Mouse (Mus musculus) myocyte (in vitro differentiated cells): Measurements from ENCODE around the gene Itgb5.

ENCODE experiments used
- E2F4 ChIP-seq: IDR thresholded peaks from one replicate; pipeline ENCODE4 v1.6.1; 2011; ENCODE audit warnings: mild to moderate bottlenecking, control low read depth, moderate library complexity; ENCODE audit not compliant: insufficient read depth
- MAX ChIP-seq: IDR thresholded peaks from one replicate; pipeline ENCODE4 v1.6.1; 2011; ENCODE audit warnings: low read depth, mild to moderate bottlenecking, control low read depth
- MYOD1 ChIP-seq, 3 experiments: IDR thresholded peaks; one replicate each; pipeline ENCODE4 v1.6.1; 2011; ENCODE audit warnings: control low read depth in 2 of 3, low read depth in 2 of 3, mild to moderate bottlenecking in 2 of 3, moderate library complexity in 1 of 3; ENCODE audit not compliant: insufficient read length in 2 of 3, control insufficient read depth in 1 of 3
- MYOG ChIP-seq, 3 experiments: IDR thresholded peaks; one replicate each; pipeline ENCODE4 v1.6.1; 2011; ENCODE audit warnings: control low read depth in 2 of 3, low read depth in 2 of 3, mild to moderate bottlenecking in 2 of 3; ENCODE audit not compliant: insufficient read length in 2 of 3, control insufficient read depth in 1 of 3, insufficient read depth in 1 of 3
- POLR2A ChIP-seq: IDR thresholded peaks from one replicate; pipeline ENCODE4 v1.6.1; 2011; ENCODE audit warnings: low read depth, mild to moderate bottlenecking, control low read depth, moderate library complexity; ENCODE audit not compliant: insufficient read length
- POLR2AphosphoS2 ChIP-seq: IDR thresholded peaks from one replicate; pipeline ENCODE4 v1.6.1; 2011; ENCODE audit warnings: low read depth, control low read depth; ENCODE audit not compliant: insufficient read length
- TCF12 ChIP-seq: IDR thresholded peaks from one replicate; pipeline ENCODE4 v1.6.1; 2011; ENCODE audit warnings: mild to moderate bottlenecking, control low read depth; ENCODE audit not compliant: poor library complexity, insufficient read depth, severe bottlenecking
- TCF3 ChIP-seq: IDR thresholded peaks from one replicate; pipeline ENCODE4 v1.6.1; 2011; ENCODE audit warnings: low read depth, control low read depth; ENCODE audit not compliant: insufficient read length
- USF1 ChIP-seq: IDR thresholded peaks from one replicate; pipeline ENCODE4 v1.6.1; 2011; ENCODE audit warnings: low read depth, mild to moderate bottlenecking, control low read depth, moderate library complexity

- TF ChIP-seq POLR2A (no peak), USF1 (no peak), MYOD1 (IDR thresholded peaks at IDR 0.05; ENCODE audit: control insufficient read depth in 1 of 3, insufficient read length in 2 of 3, low read depth in 2 of 3) (no peak), POLR2AphosphoS2 (no peak), E2F4 (no peak), TCF3 (no peak), MAX (no peak), TCF12 (no peak), MYOG (IDR thresholded peaks at IDR 0.05; ENCODE audit: control insufficient read depth in 1 of 3, insufficient read depth in 1 of 3, insufficient read length in 2 of 3, low read depth in 2 of 3) (no peak)
Observed at GRCm38 (mm10) chr16:33983712-33984111, 154.2 kb downstream of the Itgb5 start.
